Mouse (Mus musculus) CH12.LX (cell line): ENCODE measurements around the gene Lurap1l. TPM values are rescaled to one million over a fixed set of nuclear protein-coding genes. Genes with fewer than 3 reads are reported as not detected.

Source experiments
- DNase-seq: peaks from one replicate; pipeline ENCODE4 v3.0.0-alpha.2; 2013; ENCODE audit errors: extremely low read depth
- H3K27ac ChIP-seq: 2 replicates; pipeline ENCODE4 v1.5.1; 2012; ENCODE audit warnings: low read depth, mild to moderate bottlenecking, control low read depth, moderate library complexity; ENCODE audit not compliant: insufficient read depth
- H3K27me3 ChIP-seq: replicated peaks from 2 replicates; pipeline ENCODE3; 2012; ENCODE audit warnings: inconsistent platforms
- H3K36me3 ChIP-seq, 2 experiments: replicated peaks in 1 of 2; 2 replicates each; pipeline versions ENCODE3 to v1.6.1; 2012; ENCODE audit warnings: inconsistent platforms in 1 of 2, low read length in 1 of 2, mild to moderate bottlenecking in 1 of 2, mixed read lengths in 1 of 2, moderate library complexity in 1 of 2; ENCODE audit not compliant: control insufficient read depth in 1 of 2, insufficient read depth in 1 of 2
- H3K4me1 ChIP-seq, 2 experiments: 2 replicates each; pipeline ENCODE4 v1.6.1; 2012; ENCODE audit warnings: inconsistent platforms in 1 of 2, moderate library complexity in 1 of 2; ENCODE audit not compliant: insufficient read depth in 2 of 2, control insufficient read depth in 1 of 2
- H3K4me2 ChIP-seq: 2 replicates; pipeline ENCODE4 v1.6.1; 2012; ENCODE audit warnings: low read depth, mild to moderate bottlenecking, control low read depth; ENCODE audit not compliant: poor library complexity, insufficient read depth, severe bottlenecking
- H3K4me3 ChIP-seq, 3 experiments: fragments of 150-350 bp in 1 of 3; sonication (generic) in 1 of 3; replicated peaks in 1 of 3; 2 replicates each; pipeline versions ENCODE3 to v1.5.1; 2011 to 2012; ENCODE audit warnings: low read depth in 2 of 3, low read length in 2 of 3, mild to moderate bottlenecking in 2 of 3, moderate library complexity in 2 of 3, control low read depth in 1 of 3, improper control_type of control experiment in 1 of 3, inconsistent platforms in 1 of 3, mixed read lengths in 1 of 3; ENCODE audit not compliant: poor library complexity in 1 of 3
- H3K79me2 ChIP-seq: replicated peaks from 2 replicates; pipeline ENCODE4 v1.6.1; 2012; ENCODE audit warnings: mild to moderate bottlenecking, moderate library complexity; ENCODE audit not compliant: control insufficient read depth, poor library complexity, insufficient read depth, severe bottlenecking; ENCODE audit errors: extremely low read depth
- H3K9ac ChIP-seq: 2 replicates; pipeline ENCODE4 v1.6.1; 2012; ENCODE audit warnings: low read depth, mild to moderate bottlenecking, control low read depth, moderate library complexity; ENCODE audit not compliant: insufficient read depth
- H3K9me3 ChIP-seq: replicated peaks from 2 replicates; pipeline ENCODE3; 2012; ENCODE audit warnings: low read length, inconsistent platforms, mixed read lengths
- CHD2 ChIP-seq: IDR thresholded peaks from 2 replicates; pipeline ENCODE4 v1.6.1; 2011; ENCODE audit warnings: low read length, improper control_type of control experiment
- CTCF ChIP-seq, 2 experiments: IDR thresholded peaks in 1 of 2; conservative IDR thresholded peaks in 1 of 2; 2 replicates each; pipeline ENCODE4 v1.5.1; 2011 to 2012; ENCODE audit warnings: low read depth in 2 of 2, low read length in 2 of 2, improper control_type of control experiment in 1 of 2, inconsistent platforms in 1 of 2, mild to moderate bottlenecking in 1 of 2, moderate library complexity in 1 of 2
- E2F4 ChIP-seq: IDR thresholded peaks from 2 replicates; pipeline ENCODE4 v1.6.1; 2011; ENCODE audit warnings: low read depth, low read length, improper control_type of control experiment; ENCODE audit not compliant: insufficient replicate concordance
- ETS1 ChIP-seq: conservative IDR thresholded peaks from 2 replicates; pipeline ENCODE4 v1.6.1; 2012; ENCODE audit warnings: low read depth, mild to moderate bottlenecking, inconsistent platforms, low read length, improper control_type of control experiment, moderate library complexity
- GABPA ChIP-seq: IDR thresholded peaks from 2 replicates; pipeline ENCODE4 v1.6.1; 2012; ENCODE audit warnings: low read depth, low read length, improper control_type of control experiment, inconsistent platforms; ENCODE audit not compliant: insufficient replicate concordance
- HCFC1 ChIP-seq: IDR thresholded peaks from 2 replicates; pipeline ENCODE4 v1.6.1; 2012; ENCODE audit warnings: low read depth, mild to moderate bottlenecking, inconsistent platforms, low read length, improper control_type of control experiment
- JUN ChIP-seq: IDR thresholded peaks from 2 replicates; pipeline ENCODE4 v1.6.1; 2011; ENCODE audit warnings: low read depth, mild to moderate bottlenecking, low read length, improper control_type of control experiment, moderate library complexity; ENCODE audit not compliant: insufficient read depth
- MAZ ChIP-seq: IDR thresholded peaks from 2 replicates; pipeline ENCODE4 v1.6.1; 2012; ENCODE audit warnings: low read depth, mild to moderate bottlenecking, inconsistent platforms, low read length, improper control_type of control experiment, moderate library complexity
- MYC ChIP-seq: IDR thresholded peaks from 2 replicates; pipeline ENCODE4 v1.6.1; 2011; ENCODE audit warnings: low read depth, mild to moderate bottlenecking, improper control_type of control experiment, low read length
- NELFE ChIP-seq: IDR thresholded peaks from 2 replicates; pipeline ENCODE4 v1.6.1; 2011; ENCODE audit warnings: low read depth, low read length, improper control_type of control experiment
- PAX5 ChIP-seq: IDR thresholded peaks from 2 replicates; pipeline ENCODE4 v1.6.1; 2012; ENCODE audit warnings: low read length, inconsistent platforms, mixed read lengths
- POLR2A ChIP-seq: IDR thresholded peaks from 2 replicates; pipeline ENCODE4 v1.6.1; 2011; ENCODE audit warnings: low read depth, mild to moderate bottlenecking, improper control_type of control experiment, low read length
- RAD21 ChIP-seq: IDR thresholded peaks from 2 replicates; pipeline ENCODE4 v1.6.1; 2011; ENCODE audit warnings: low read depth, mild to moderate bottlenecking, low read length, improper control_type of control experiment, moderate library complexity
- RCOR1 ChIP-seq: conservative IDR thresholded peaks from 2 replicates; pipeline ENCODE4 v1.6.1; 2012; ENCODE audit warnings: low read depth, mild to moderate bottlenecking, inconsistent platforms, low read length, improper control_type of control experiment
- SMC3 ChIP-seq: IDR thresholded peaks from 2 replicates; pipeline ENCODE4 v1.6.1; 2011; ENCODE audit warnings: low read depth, low read length, improper control_type of control experiment
- TBP ChIP-seq: conservative IDR thresholded peaks from 2 replicates; pipeline ENCODE4 v1.6.1; 2011; ENCODE audit warnings: low read depth, low read length, improper control_type of control experiment
- UBTF ChIP-seq: IDR thresholded peaks from 2 replicates; pipeline ENCODE4 v1.6.1; 2012; ENCODE audit warnings: low read depth, mild to moderate bottlenecking, inconsistent platforms, low read length, improper control_type of control experiment, moderate library complexity
- USF1 ChIP-seq: IDR thresholded peaks from 2 replicates; pipeline ENCODE4 v1.6.1; 2014; ENCODE audit warnings: low read depth, mild to moderate bottlenecking, inconsistent platforms, low read length, improper control_type of control experiment
- USF2 ChIP-seq: conservative IDR thresholded peaks from 2 replicates; pipeline ENCODE4 v1.6.1; 2011; ENCODE audit warnings: low read depth, low read length, improper control_type of control experiment
- ZMIZ1 ChIP-seq: IDR thresholded peaks from 2 replicates; pipeline ENCODE4 v1.6.1; 2012; ENCODE audit warnings: low read depth, mild to moderate bottlenecking, inconsistent platforms, low read length, improper control_type of control experiment
- dilution Hi-C: fragments of 300-500 bp; cut with MboI; formaldehyde crosslinking; loops from 2 replicates; pipeline ENCODE4 v1.14.3; 2020; ENCODE audit warnings: low sequenced_read_pairs; ENCODE audit not compliant: extremely low pct_unique_long_range_greater_than_20kb, extremely low pct_ligation_motif_present
- in situ Hi-C: fragments of 300-500 bp; cut with MboI; formaldehyde crosslinking; loops from 3 replicates; pipeline ENCODE4 v1.14.3; 2019; ENCODE audit warnings: low sequenced_read_pairs, low pct_ligation_motif_present, low pct_unique_long_range_greater_than_20kb, mixed read lengths
- polyA plus RNA-seq: library from polyadenylated mRNA; unstranded; fragments of >175 nt; gene quantifications from 2 replicates; pipeline ENCODE4 v1.2.1, GENCODE M21; 2012; ENCODE audit warnings: low read depth; ENCODE audit not compliant: insufficient read length
- total RNA-seq, 2 experiments: library from RNA; depleted of rRNA; stranded (reverse); fragments of 300-350 nt in 1 of 2; fragments of >200 nt in 1 of 2; gene quantifications; 2 replicates each; pipeline ENCODE4 v1.2.3; 2012 to 2014

The Lurap1l gene
- not detected in 2 replicates for total RNA-seq (2012; rRNA removed)
- not detected in 2 replicates for total RNA-seq (2014; rRNA removed)
- not detected in 2 replicates for polyA plus RNA-seq

DNA sequence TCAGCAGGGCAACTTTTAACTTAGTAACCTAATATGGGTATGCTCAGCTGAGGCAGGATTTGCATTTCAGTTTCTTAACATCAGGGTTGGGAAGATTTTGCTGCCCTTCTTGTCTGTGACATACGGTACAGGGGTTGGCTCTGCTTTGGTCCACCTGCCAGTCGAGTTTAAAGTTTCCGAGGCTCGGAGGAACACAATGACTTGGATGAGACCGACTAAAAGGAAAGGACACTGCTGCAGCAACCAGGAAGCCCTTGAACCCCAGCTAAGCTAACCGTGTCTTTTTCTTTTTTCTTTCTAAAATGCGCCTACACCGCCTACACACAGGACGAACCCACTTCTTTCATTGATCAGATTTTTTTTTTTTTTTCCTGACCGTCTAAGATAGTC, at the start of gene Lurap1l:
Lurap1l (plus strand) TSS at position 166 of the 390 bp plus-strand sequence.
- Histone ChIP-seq H3K27me3 (no peaks in the 10 kb centered on the region), H3K27ac (no peak within 1 kb of the TSS), H3K9me3 (peaks cover 42% of the 10 kb centered on the region), H3K79me2 (no peaks in the 10 kb centered on the region), H3K4me2 (no peak within 1 kb of the TSS), H3K4me1 (no peaks in the 10 kb centered on the region), H3K4me3 (no peak within 1 kb of the TSS), H3K36me3 (no peaks in the 10 kb centered on the region), H3K9ac (no peak within 1 kb of the TSS)
- TF ChIP-seq E2F4 (no peak), MYC (no peak), GABPA (no peak), SMC3 (no peak), USF2 (no peak), UBTF (no peak), MAZ (no peak), RCOR1 (no peak), POLR2A (no peak), ZMIZ1 (no peak), RAD21 (no peak)
- dilution Hi-C loops, result no loop called here
- in situ Hi-C loops, result no loop called here
- no peak for DNase-seq

DNA sequence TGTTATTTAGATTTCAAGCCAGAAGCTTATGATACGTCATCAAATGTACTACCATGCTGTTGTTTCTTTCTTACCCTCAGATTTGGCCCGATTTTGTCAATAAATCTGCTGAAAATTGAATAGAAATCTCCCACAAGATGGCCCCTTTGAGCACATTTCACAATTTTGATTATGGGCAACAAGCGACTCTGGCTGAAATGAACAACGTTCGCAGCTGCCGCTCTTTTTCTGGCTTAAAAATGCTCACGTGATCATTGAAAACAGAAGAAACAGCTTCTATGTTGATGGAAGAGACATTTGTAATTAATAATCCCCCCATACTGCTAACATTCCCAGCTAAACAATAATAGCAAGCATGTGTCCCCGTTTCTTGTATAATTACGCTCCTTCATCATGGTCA, 47.5 kb upstream of the Lurap1l start:
- Histone ChIP-seq H3K36me3 (no peaks in the 10 kb centered on the region), H3K27me3 (no peaks in the 10 kb centered on the region), H3K79me2 (no peaks in the 10 kb centered on the region), H3K4me2 (no peak overlapping the region), H3K4me1 (no peaks in the 10 kb centered on the region), H3K27ac (no peak overlapping the region), H3K9me3 (peaks cover 31% of the 10 kb centered on the region), H3K9ac (no peak overlapping the region), H3K4me3 (no peak overlapping the region)
- TF ChIP-seq PAX5 (no peak), USF1 (no peak), CTCF (conservative IDR thresholded peaks at IDR 0.05 in 1 of 2, IDR thresholded peaks at IDR 0.05 in 1 of 2; ENCODE audit: low read depth in 2 of 2, low read length in 2 of 2) (no peak), CHD2 (no peak), RCOR1 (no peak), SMC3 (no peak), ETS1 (no peak), TBP (no peak), JUN (no peak), HCFC1 (no peak), NELFE (no peak)
- dilution Hi-C loops, result no loop called here
- no peak for DNase-seq
- in situ Hi-C loops, result no loop called here
